Mouse (Mus musculus) embryonic facial prominence, embryonic 11.5 days (tissue): ENCODE measurements around the gene Eif3b. TPM values are rescaled to one million over a fixed set of nuclear protein-coding genes. Genes with fewer than 3 reads are reported as not detected.

ENCODE experiments used
- microRNA-seq: library from miRNA; unstranded; fragments of <30 nt; microRNA quantifications from one replicate; pipeline ENCODE4, GENCODE M21; 2016; ENCODE audit warnings: borderline number of aligned reads
- polyA plus RNA-seq: library from polyadenylated mRNA; unstranded; fragments of >200 nt; fragmentation: Nextera tagmentation; extraction: Ambion mirVana; gene quantifications from 2 replicates; pipeline ENCODE4 v1.2.1, GENCODE M21; 2014

Gene Eif3b
- polyA plus RNA-seq, 1 experiment from 2014 or later: 210 TPM

Small RNAs within 50 kb of the gene (microRNA-seq; reads per million reads assigned to microRNA genes)
- gene Mir7038: not detected

Other genes starting within 250 kb of the Eif3b start
- gene Mad1l1, start 97.8 kb upstream of the Eif3b start, polyA plus RNA-seq: 43.7 and 44.2 TPM in 2 replicates
- 44.8 and 54.7 TPM in 2 replicates for gene Nudt1, start 97.7 kb upstream of the Eif3b start, polyA plus RNA-seq
- gene Mrm2, start 87.4 kb upstream of the Eif3b start, polyA plus RNA-seq: 21.6 and 23.4 TPM in 2 replicates
- gene Snx8, start 30.1 kb upstream of the Eif3b start, polyA plus RNA-seq: 6.9 and 7.4 TPM in 2 replicates
- gene Gm4869, start 26.3 kb downstream of the Eif3b start, polyA plus RNA-seq: 0.07 TPM in 1 of 2 replicates, not detected in the other
- 8.8 and 9.5 TPM in 2 replicates for gene Chst12, start 86.2 kb downstream of the Eif3b start, polyA plus RNA-seq
- gene Grifin, start 145.7 kb downstream of the Eif3b start, polyA plus RNA-seq: 0.36 and 0.63 TPM in 2 replicates
- gene Lfng, start 188.0 kb downstream of the Eif3b start, polyA plus RNA-seq: 13.3 and 13.7 TPM in 2 replicates
- gene Ttyh3, start 229.7 kb downstream of the Eif3b start, polyA plus RNA-seq: 42.5 and 42.8 TPM in 2 replicates